Mouse (Mus musculus) kidney, adult 2 months (tissue): ENCODE data around the gene Zfp61. TPM values are rescaled to one million over a fixed set of nuclear protein-coding genes. Genes with fewer than 3 reads are reported as not detected.

Source experiments
- DNase-seq: peaks from one replicate; pipeline ENCODE4 v3.0.0; 2021
- H3K27ac ChIP-seq: fragments of 200-500 bp; 2 replicates; pipeline ENCODE4 v1.5.1; 2012; ENCODE audit warnings: low read depth, low read length, control low read depth, inconsistent platforms; ENCODE audit not compliant: insufficient read depth
- H3K27me3 ChIP-seq: fragments of 200-500 bp; replicated peaks from 2 replicates; pipeline ENCODE4 v1.6.1; 2012; ENCODE audit warnings: mild to moderate bottlenecking, moderate library complexity, low read length, inconsistent platforms; ENCODE audit not compliant: control insufficient read depth, insufficient read depth
- H3K36me3 ChIP-seq: fragments of 200-500 bp; 2 replicates; pipeline ENCODE4 v1.6.1; 2012; ENCODE audit warnings: mild to moderate bottlenecking, moderate library complexity, low read length, inconsistent platforms; ENCODE audit not compliant: control insufficient read depth, insufficient read depth
- H3K4me1 ChIP-seq: fragments of 200-500 bp; 2 replicates; pipeline ENCODE4 v1.6.1; 2011; ENCODE audit warnings: low read length; ENCODE audit not compliant: control insufficient read depth, insufficient read depth
- H3K4me3 ChIP-seq: fragments of 200-500 bp; 2 replicates; pipeline ENCODE4 v1.5.1; 2011; ENCODE audit warnings: mild to moderate bottlenecking, low read depth, low read length, control low read depth; ENCODE audit not compliant: insufficient read depth
- CTCF ChIP-seq: fragments of 200-500 bp; conservative IDR thresholded peaks from 2 replicates; pipeline ENCODE4 v1.5.1; 2011; ENCODE audit warnings: low read depth, mild to moderate bottlenecking, control low read depth, low read length, moderate library complexity, mixed read lengths; ENCODE audit not compliant: insufficient read depth, insufficient read length
- POLR2A ChIP-seq: fragments of 200-500 bp; IDR thresholded peaks from one replicate; pipeline ENCODE4 v1.6.1; 2011; ENCODE audit warnings: low read depth, low read length, control low read depth
- WGBS: fragments of 180-500 bp; shearing (Covaris S2); methylation state at CpG from one replicate; pipeline ENCODE4 v1.1.7; 2018; 5-methylcytosine and 5-hydroxymethylcytosine counted together
- polyA plus RNA-seq: library from polyadenylated mRNA; depleted of rRNA; stranded (reverse); fragments of >200 nt; gene quantifications from 2 replicates; pipeline ENCODE4 v1.2.3, GENCODE M21; 2012; rRNA removed

The Zfp61 gene
- polyA plus RNA-seq, 1 experiment, result 4.3 TPM

DNA sequence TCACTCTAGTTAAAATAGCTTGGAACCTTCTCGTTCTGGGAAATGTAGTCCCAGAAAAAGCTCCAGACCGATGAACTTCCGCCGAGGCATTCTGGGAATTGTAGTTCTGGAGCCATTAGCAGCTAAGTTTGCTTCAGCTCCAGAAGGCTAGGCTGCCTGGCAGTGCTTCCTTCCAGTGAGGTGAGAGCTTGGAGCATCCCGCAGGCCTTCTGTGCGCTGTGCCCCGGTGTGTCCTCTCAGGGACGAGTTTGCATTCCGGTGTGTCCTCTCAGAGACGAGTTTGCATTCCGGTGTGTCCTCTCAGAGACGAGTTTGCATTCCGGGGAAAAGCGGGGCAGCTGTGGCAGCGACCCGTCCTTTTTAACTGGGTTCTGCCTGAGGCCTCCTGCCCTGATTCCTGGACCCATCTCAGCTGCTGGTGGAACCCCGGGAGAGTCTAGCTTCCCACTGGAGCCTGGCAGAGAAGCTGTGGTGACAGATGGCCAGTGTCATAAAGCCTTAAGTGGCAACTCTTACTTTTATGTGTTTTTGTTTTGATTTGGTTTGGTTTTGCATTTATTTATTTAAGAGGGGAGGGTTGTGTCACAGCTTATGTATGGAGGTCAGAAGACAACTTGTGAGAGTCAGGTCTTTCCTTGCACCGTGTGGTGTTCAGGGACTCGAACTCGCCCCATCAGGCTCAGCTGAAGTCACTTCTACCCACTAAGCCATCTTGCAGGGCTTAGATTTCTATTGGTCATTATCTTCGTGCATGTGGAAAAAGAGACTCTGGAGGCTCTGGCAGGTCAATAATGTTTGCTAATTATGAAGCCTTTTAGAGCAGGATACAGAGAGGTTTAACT lies 46.2 kb downstream of the Zfp61 start, which contains the start of gene Zfp108:
Gene Zfp108 (plus strand): TSS at position 162 of the 842 bp plus-strand sequence.
- TF ChIP-seq POLR2A, result peak; percentile 49
- no peak for TF ChIP-seq CTCF
- Histone ChIP-seq H3K4me1 (peaks cover 3% of the 10 kb centered on the region; the same call in 1 of the 2 replicates), H3K27me3 (no peaks in the 10 kb centered on the region), H3K4me3 (peak within 1 kb of the TSS; percentile 60), H3K36me3 (no peaks in the 10 kb centered on the region), H3K27ac (no peak within 1 kb of the TSS)
- WGBS, result 17% methylated on average over 21 of the region's 21 CpGs
- peak; percentile 95 for DNase-seq

- H3K4me3 ChIP-seq, result no peak overlapping the region; the same call in 1 of the 2 replicates
Measured at GRCm38 (mm10) chr7:24253779-24254615, 47.0 kb downstream of the Zfp61 start.

More at GRCm38 (mm10) chr7:24253779-24254615, 47.0 kb downstream of the Zfp61 start:
- DNase-seq, result no peak
- H3K27ac ChIP-seq, result no peak overlapping the region
- peaks cover 3% of the 10 kb centered on the region; the same call in 1 of the 2 replicates for H3K4me1 ChIP-seq
- TF ChIP-seq CTCF, result no peak
- TF ChIP-seq POLR2A, result no peak
- 61% methylated on average over 9 of the region's 9 CpGs for WGBS
- no peaks in the 10 kb centered on the region for H3K36me3 ChIP-seq
- no peaks in the 10 kb centered on the region for H3K27me3 ChIP-seq

Other genes with a start within 250 kb of the Zfp61 start
- not detected in 2 replicates for gene Vmn1r183, start 248.0 kb downstream of the Zfp61 start, polyA plus RNA-seq
- gene Zfp180, start 219.3 kb downstream of the Zfp61 start, polyA plus RNA-seq, result 13.4 and 13.8 TPM in 2 replicates
- 1.3 and 1.4 TPM in 2 replicates for gene Zfp112, start 188.9 kb downstream of the Zfp61 start, polyA plus RNA-seq
- 5.6 and 6.6 TPM in 2 replicates for gene Zfp235, start 167.1 kb downstream of the Zfp61 start, polyA plus RNA-seq
- 0.30 and 0.60 TPM in 2 replicates for gene Zfp114, start 126.2 kb downstream of the Zfp61 start, polyA plus RNA-seq
- gene Zfp111, start 89.8 kb downstream of the Zfp61 start, polyA plus RNA-seq, result 2.2 and 2.5 TPM in 2 replicates
- gene Zfp109, start 63.7 kb downstream of the Zfp61 start, polyA plus RNA-seq, result 1.9 and 2.3 TPM in 2 replicates
- 1.2 and 1.3 TPM in 2 replicates for gene Zfp108, start 46.4 kb downstream of the Zfp61 start, polyA plus RNA-seq
- 3.1 and 3.4 TPM in 2 replicates for gene Zfp93, start 30.8 kb downstream of the Zfp61 start, polyA plus RNA-seq
- gene Zfp94, start 15.4 kb upstream of the Zfp61 start, polyA plus RNA-seq, result 9.4 and 10.5 TPM in 2 replicates
- 0.11 and 0.48 TPM in 2 replicates for gene Tescl, start 32.7 kb upstream of the Zfp61 start, polyA plus RNA-seq
- not detected in 2 replicates for gene Lypd5, start 48.0 kb upstream of the Zfp61 start, polyA plus RNA-seq
- gene Kcnn4, start 69.0 kb upstream of the Zfp61 start, polyA plus RNA-seq, result 2.3 and 4.1 TPM in 2 replicates
- gene Smg9, start 98.4 kb upstream of the Zfp61 start, polyA plus RNA-seq, result 34.9 and 39.8 TPM in 2 replicates
- gene Irgc1, start 151.1 kb upstream of the Zfp61 start, polyA plus RNA-seq, result 0.33 and 0.41 TPM in 2 replicates
- gene Plaur, start 161.3 kb upstream of the Zfp61 start, polyA plus RNA-seq, result 10.1 and 12.9 TPM in 2 replicates
- gene Cadm4, start 180.8 kb upstream of the Zfp61 start, polyA plus RNA-seq, result 54.7 and 66.4 TPM in 2 replicates
- gene Zfp428, start 205.8 kb upstream of the Zfp61 start, polyA plus RNA-seq, result 9.5 and 17.1 TPM in 2 replicates
- not detected in 2 replicates for gene AC161166.1, start 211.2 kb upstream of the Zfp61 start, polyA plus RNA-seq
- 15.4 and 17.4 TPM in 2 replicates for gene Irgq, start 229.5 kb upstream of the Zfp61 start, polyA plus RNA-seq
- not detected in 2 replicates for gene Pinlyp, start 244.9 kb upstream of the Zfp61 start, polyA plus RNA-seq
- 29.0 and 31.2 TPM in 2 replicates for gene Xrcc1, start 245.1 kb upstream of the Zfp61 start, polyA plus RNA-seq